Mouse (Mus musculus) layer of hippocampus, postnatal 10 days (tissue): ENCODE results near the gene Raph1. TPM values are rescaled to one million over a fixed set of nuclear protein-coding genes. Genes with fewer than 3 reads are reported as not detected.

Source experiments
- DNase-seq, 2 experiments: peaks; one replicate each; pipeline ENCODE4 v3.0.0; 2021; ENCODE audit warnings: low spot score in 2 of 2
- long read RNA-seq: library from polyadenylated mRNA; stranded (forward); transcript quantifications from one replicate; pipeline ENCODE4 v2.0.0, GENCODE M21; 2023
- total RNA-seq, 2 experiments: library from RNA; stranded (reverse); gene quantifications; 2 replicates each; pipeline ENCODE4 v1.2.3; 2021

Gene Raph1
- total RNA-seq = 100 to 1,000 TPM in 1 of 2 experiments, 10 to 100 TPM in 1; 89.5 to 103 TPM
- long read RNA-seq, partial matches to known transcripts = 1 of 7 reads
- long read RNA-seq, other reads (novel, unspliced or antisense) = 6 of 7 reads

DNA sequence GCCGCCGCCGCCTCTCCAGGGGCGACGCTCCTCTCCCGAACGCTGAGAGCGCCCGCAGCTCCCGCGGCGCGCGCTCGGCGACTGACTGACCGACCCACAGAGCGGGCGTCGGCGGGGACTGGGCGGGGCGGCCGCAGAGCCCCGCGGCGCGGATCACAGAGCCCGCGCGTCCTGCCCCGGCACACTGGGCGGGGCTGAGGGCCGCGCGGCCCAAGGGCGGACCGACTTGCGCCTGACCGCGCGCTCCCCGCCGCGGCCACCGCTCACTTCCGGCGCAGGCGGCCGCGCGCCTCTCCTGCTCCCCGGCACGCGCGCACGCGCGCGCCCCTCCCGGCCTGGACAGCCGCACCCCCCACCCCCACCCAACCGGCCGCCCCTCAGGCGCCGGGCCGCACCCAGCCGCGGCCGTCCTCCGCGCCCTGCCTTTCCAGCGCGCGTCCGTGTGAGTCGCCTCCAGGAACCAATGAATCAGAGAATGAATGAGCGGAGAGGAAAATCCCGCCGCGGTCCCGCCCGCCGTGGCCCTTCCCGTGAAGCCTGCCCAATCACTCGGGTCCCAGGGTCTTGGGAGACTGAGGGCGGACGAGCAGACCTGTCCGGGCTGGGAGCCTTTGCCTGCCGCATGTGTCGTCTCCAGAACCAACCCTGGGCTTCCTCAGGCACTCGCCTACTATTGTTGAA is at the start of gene Raph1:
Gene Raph1, minus strand, starts transcription at position 474 of the 681 bp plus-strand sequence.
- DNase-seq = peak; percentile 63 to 81

DNA sequence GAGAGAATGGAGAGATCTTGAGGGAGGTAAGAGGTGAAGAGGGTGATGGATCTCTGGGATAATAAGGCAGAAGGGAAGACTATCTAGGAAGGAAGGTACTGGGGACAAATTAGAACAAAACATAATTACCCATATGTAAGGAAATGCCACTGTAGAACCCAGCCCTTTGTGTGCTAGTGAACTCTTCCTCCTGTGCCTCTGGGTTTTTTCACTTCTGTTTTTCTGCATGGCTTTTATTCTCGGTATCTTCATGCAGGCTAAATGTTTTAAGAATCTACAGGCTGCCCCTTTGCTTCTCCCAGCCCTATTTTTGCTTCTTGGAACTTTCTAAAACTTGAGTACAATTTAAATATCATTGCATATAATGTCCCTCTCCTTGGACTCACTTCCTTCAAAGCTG is 48.8 kb upstream of the Raph1 start:
- no peak for DNase-seq

DNA sequence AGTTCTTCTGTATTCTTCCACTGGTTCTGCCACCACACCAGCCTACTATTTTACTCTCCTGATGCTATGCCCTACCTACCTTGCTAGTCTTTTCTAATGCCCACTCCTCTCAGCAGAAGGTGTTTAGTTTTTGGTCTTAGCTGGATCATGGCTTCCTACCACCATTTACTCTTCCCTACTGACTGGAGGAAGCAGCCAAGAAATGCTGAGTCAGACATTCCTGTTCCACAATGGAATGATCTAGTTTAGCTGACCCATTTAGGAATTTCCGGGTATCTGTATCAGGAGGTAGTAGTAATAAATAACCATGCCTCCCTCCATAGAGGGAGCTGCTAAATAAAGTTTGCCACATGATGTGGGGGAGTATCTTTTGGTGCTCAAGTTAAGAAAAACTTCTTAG is 48.0 kb upstream of the Raph1 start:
- no peak for DNase-seq

DNA sequence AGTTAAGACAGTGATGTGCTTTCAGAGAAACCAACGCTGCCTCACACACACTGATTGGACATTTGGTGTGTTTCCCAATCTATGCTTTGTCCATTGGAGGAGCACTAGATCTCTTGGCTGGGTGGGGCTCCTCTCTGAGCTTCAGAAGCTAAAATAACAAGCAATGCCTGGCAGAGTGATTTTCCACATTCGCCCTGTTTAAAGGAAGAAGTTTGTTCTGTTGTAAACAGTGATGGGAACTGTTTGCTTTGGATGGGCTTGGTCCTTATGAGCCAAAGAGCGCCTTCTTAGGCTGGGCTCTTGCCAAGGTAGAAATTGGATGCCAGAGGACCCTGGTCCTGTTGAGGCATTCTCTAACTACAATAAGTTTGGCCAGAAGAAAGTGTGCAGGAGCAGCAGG is 45.1 kb upstream of the Raph1 start:
- no peak for DNase-seq

DNA sequence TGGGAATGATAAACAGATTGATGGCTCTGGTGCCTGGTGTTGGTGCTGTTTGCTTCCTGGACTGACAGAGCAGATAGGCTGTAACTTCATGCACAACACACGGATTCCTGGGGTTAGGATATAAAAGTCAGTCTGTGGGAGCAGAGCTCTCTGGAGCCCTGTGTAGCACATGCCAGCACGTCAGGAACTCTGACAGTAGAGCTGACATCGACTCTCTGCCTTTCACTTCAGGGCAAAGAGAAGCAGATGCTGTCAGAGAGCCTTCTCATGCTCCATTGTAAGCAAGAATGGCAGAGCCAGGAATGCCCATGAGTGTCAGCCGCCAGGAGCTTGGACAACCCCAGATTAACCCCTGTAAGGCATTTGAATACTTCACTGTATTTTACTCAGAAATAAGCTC is 43.7 kb upstream of the Raph1 start:
- DNase-seq = no peak

DNA sequence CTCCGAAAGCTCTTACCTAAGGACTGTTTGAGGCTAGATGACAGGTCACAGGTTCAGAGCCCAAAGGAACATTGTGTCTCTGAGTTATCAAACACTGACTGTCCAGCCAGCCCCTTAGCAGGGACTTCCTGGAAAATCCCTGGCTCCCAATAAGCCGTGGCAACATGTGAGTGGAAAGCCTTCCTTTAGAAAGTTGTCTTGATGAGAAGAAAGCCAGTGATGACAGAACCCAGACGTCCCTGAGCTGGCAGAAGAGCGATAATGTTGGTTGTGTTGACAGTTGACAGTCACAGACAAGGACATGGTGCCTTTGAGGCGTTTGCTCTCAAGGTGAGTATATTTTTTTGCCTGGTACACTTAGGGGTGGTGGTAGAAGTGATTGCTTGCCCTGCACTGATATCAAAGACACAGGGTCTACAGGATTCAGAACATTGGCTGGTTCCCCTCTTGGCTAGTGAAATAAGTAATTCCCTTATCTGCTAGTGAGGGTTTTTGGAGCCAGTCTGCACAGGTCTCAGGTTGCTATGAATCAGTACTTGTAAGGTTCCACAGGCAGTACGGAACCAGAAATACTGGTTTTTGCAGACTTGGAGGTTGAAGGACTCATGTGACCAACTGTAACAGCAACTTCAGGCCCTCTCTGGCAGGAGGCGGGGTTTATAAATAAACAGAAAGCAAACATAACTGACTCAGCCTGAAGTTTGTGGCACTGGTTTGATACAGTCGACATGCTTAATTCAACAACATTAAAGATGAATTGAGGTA is 42.3 kb upstream of the Raph1 start:
- DNase-seq = no peak

DNA sequence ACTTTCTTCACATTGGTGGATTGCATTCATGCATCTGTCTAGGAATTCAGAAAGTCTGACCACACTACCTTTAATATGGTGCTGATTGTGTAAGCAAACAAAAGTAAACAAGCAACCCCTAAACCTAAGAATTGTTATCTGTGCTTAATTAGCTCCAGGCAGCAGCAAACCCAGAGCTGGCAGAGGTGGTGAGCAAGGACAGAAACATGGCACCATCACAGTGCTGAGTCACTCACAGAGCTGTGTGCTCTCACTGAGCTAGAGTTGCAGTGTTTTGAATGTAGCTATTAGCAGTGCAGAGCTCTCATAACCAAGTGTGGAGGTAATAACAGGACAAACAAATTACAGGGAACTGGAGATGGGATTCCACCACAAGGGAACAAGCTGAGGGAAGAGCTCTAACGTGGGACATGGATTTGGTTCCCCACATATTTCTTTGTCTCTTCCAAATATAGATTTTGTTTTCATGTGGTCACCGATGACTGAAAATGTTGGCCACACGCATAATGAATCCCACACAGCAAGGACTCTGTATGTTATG is 37.6 kb upstream of the Raph1 start:
- DNase-seq = no peak

DNA sequence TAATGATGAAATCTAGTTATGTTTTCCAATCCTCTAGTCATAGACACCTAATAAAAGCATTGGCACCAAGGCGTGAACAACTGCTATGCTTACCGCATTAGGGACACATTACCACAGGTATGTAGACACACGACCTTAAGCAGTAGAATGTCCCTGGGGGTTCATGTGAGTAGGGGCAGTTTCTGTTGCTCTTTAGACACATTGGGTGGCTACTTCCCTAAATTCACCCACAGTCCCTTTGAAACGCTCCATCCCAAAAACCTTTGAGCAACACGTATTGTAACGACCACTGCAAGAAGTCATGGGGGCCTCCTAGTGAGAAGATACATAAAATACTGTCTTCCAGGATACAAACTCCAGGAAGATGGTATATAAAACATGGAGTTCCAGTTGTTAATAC is 33.8 kb upstream of the Raph1 start:
- DNase-seq = no peak

DNA sequence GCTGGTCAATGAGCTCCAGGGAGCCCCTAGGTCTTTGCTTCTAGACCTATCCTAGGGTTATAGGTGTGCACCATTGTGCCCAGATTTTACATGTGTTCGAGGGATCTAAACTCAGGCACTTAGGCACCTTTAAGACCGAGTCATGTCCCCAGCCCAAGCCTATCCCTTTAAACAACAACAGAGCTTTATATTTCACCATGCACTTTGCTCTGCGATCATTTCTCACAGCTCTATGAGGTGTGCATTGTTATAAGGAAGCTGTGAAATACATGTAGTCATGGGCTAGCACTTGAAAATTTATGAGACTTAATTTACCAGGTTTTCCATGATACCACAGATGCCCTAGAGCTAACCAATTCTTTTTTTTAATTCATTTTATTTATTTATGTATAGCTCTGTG is 33.0 kb upstream of the Raph1 start:
- no peak for DNase-seq

DNA sequence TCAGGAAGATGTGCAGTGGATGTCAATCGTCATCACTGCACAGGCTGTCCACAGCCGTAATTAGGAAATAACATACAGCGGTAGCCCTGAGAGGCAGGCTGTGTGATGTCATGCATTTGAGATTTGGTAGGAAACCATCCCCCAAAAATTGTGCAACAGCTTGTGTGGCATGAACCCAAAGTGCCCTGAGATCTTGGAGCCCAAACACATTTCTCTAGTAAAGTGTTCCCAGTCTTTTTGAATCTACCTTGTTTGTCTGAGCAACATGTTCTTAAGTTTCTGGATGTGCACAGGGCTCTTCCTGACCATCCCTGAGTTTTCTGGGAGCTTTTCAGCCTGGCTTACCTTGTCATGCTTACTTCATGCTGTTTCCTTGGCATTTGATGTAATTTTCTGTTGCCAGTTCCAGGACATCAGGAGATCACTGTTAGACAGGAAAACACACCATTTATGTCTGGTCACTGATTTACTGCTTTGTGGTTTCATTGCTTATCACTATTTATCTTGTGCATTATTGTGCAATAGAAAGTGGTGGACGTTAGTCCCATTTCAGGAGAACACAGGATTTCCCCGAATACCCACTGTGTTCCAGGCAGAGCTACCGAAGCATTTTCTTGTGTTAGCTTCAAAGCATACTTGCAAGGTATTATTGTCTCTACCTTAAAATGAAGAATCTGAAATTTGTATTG is 32.3 kb upstream of the Raph1 start:
- no peak for DNase-seq

DNA sequence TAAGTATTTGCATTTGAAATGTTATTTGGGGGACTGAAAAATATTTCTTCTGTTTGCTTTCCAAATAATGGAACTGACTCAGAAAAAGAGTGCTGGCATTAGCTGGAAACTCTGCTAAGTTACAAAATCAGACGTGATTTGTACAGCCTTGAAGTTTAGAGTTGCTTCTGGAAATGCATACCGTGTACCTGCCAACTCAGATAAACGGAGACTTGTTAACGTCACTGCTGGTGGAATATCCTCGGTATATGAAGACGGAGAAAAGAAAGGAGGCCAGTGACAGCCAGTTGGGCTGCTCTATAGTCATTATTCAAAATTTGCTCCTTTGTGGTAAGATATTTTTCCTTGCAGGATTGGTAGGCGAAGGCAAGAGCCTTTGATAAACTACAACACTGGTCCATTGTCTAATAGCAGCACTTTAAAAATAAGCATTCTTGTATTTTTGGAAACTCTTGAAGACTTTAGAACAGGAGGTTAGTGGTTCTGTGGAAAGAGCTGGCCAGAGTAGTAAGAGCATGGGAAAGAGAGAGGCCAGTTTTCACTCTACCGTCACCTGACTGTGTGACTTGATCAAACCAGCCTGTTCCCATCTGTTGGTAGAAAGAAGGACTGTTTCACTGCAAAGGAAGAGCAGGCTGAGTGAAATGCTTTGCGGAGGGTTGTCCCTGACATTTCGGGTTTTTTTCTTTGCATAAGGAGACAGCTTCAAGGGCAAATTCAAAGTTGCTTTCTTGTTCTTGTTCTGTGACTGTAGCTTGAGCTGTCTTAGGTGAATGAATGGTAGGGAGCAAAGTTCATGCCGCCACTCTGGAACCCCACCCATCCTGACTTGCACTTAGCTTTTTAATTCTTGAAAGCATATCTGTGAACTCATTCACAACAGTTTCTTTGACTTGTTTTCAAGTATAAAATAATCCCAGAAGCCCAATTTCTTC is 29.7 kb upstream of the Raph1 start:
- no peak for DNase-seq

DNA sequence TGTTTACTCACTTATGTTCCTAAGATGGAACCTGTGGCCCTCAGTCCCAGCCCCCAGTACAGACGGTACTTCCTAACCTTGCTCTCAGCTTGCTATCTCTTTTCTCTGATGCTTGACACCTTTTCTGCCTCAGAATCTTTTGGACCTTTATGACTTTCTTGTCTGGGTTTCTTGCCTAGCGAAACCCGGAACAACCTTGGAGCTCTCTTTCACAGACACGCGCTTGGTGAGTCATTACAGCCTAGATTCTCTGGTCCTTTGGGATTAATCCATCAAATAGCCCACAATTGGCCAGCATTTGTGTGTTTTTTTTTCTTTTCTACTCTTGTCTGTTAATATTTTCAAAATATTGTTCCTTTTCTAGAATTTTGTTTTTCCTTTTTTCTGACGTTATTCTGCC is 26.2 kb upstream of the Raph1 start:
- DNase-seq = no peak

DNA sequence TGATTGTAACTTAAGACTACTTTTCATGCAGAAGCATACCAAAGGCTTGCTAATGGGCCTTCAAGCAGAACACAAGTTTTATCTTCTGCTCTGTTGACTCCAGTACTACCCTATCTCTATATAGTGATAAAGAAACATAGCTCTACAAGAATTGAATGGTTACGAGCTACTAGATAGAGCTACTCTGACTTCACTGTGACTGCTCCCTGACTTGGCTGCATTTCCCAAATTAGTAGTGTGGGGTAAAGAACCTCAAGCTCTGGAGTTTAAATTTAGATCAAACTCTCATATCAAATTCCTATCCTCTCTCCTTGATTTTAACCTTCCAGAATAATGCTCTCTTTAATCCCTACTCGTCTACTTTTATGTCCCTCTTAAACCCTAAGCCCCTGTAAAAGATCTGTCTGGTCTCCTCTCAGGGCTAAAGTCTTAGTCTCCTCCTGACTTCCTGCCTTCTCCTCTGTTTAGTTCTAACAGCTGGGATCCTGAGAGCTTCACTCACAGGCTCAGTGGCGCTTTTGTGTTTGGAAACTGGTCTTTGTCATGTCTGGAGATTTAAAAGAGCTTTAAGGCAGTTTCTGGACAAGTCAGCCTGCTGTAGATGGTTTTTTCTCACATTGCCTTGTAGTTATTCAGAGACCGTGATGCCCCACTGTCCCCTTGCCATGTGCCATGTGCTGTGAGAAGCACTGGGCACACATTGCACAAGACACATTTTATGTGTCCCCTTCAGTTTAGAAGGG is 22.2 kb upstream of the Raph1 start:
- DNase-seq = no peak

DNA sequence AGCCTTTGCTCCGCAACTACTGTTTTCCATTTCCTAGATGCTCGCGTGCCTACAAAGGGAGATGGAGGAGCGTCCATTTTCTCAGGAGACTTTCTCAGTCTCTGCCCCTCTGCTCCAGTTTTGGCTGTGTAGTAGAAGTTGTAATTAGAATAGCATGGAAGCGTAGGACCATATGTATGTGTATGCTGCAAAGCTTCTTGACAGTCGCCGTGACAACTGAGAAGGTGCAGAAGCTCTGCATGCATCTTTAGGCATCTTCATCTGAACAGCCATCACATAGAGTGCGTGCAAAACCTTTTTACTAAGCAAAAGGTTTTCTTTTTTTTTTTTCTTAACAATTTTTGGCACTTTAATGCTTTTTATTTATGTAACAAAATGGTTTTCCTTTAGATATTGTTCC is 14.1 kb upstream of the Raph1 start:
- DNase-seq = no peak

DNA sequence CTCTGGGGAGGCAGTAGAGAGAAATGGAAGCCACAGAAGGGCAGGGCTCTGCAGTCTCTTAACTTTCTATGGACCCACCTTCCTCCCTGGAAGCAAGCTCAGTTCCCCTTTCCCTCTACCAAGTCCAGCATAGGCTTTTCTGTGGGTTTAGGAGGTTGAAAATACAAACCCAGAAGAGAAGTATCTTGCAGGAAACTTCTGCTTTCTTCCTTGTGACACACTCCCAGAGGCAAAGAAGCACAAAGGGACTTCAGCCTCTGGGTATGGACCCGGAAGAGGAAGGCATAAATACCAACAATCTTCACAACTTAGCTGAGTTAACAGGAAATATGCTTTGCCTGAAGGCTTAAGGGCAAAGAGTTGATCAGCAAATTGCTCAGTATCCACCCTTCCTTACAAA is 13.0 kb upstream of the Raph1 start:
- no peak for DNase-seq

DNA sequence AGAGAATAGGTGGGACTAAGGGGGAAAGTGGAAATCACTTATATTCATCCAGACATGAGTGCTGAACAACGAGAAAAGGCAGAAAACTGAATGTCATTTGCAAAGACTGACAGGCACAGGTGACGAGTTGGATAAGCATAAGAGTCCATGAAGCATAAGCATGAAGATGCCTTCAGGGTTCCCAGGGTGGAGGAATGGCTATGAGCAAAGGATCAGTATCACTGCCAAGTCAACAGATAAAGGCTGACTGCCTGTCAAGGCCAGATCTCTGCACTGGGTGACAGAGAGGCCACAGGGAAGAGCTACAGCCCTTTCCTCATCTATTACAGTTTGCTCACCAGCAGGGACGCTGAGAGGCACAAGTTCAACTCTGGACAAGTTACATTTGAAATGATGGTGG is 5.8 kb upstream of the Raph1 start:
- DNase-seq = no peak

DNA sequence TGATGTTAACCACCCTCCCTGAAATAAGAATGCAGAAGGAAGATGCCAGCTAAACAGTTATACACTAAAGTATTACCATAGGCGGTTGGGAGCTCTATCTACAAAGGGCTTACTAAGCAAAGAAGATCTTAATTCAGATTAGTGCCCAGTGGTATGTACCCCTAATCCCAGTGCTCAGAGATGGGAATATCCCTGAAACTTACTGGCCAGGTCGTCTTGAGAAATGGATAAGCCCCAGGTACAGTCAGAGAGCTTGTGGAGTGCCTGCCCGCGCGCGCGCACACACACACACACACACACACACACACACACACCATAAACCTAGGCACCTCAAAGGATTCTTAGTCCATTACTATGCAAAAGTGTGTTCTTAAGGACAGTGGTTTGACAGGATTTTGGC is 2.8 kb upstream of the Raph1 start:
- no peak for DNase-seq

DNA sequence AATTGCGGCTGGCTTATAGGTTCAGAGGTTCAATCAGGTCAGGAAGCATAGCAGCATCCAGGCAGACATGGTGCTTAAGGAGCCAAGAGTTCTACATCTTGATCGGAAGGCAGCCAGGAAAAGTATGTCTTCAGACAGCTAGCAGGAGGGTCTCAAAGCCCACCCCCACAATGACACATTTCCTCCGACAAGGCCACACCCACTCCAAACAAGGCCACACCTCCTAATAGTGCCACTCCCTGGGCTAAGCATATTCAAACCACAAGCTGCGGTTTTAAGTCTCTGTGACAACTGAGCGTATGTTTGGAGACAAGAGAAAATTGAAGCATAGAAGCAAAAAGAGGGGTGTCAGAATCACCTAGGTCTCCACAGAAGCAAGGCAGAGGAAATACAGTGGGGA is 2.3 kb upstream of the Raph1 start:
- DNase-seq = no peak

DNA sequence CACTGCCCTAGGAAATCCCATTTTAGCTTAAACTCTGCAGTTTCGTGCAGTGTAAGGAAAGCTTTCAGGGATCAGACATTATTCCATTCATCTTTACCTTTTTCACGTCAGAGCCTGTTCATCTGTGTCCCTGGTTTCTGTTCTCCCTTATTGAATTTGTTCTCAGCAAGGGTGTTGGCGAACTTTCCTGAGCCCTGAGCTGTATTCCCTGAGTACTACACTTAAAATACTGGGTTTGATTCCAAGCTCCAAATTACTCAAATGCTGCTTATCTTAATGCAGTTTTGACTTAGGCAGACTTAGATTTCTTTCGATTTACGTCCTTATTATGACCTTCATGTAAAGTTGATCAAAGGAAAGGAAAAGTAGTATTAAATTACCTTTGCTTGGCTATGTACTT is 417 bp upstream of the Raph1 start:
- DNase-seq = no peak
